Mouse (Mus musculus) adrenal gland, adult 2 months (tissue): ENCODE measurements around the gene Psmg4. TPM values are rescaled to one million over a fixed set of nuclear protein-coding genes. Genes with fewer than 3 reads are reported as not detected.

Experiments used
- DNase-seq: peaks from one replicate; pipeline ENCODE4 v3.0.0; 2021
- polyA plus RNA-seq: library from polyadenylated mRNA; depleted of rRNA; stranded (reverse); fragments of >200 nt; gene quantifications from 2 replicates; pipeline ENCODE4 v1.2.3, GENCODE M21; 2012
- total RNA-seq, 2 experiments: library from RNA; stranded (reverse); gene quantifications; 2 replicates each; pipeline ENCODE4 v1.2.3; 2021

Psmg4 gene
- total and polyA plus RNA-seq, 3 experiments, result 30.4 to 110 (median 36.3) TPM

- DNase-seq, result no peak
Observed at GRCm38 (mm10) chr13:34148181-34148580, 14.6 kb upstream of the Psmg4 start.

- peak; percentile 53 for DNase-seq
Observed at GRCm38 (mm10) chr13:34148767-34149392, 13.9 kb upstream of the Psmg4 start.

- no peak for DNase-seq
Observed at GRCm38 (mm10) chr13:34149463-34150176, 13.1 kb upstream of the Psmg4 start.

- DNase-seq, result peak; percentile 22
Observed at GRCm38 (mm10) chr13:34150271-34151027, 12.3 kb upstream of the Psmg4 start.

- no peak for DNase-seq
Observed at GRCm38 (mm10) chr13:34151425-34151824, 11.3 kb upstream of the Psmg4 start.

GRCm38 (mm10) chr13:34152695-34153094, 10.1 kb upstream of the Psmg4 start:
- DNase-seq, result no peak

- DNase-seq, result no peak
Observed at GRCm38 (mm10) chr13:34153254-34154011, 9.3 kb upstream of the Psmg4 start.

GRCm38 (mm10) chr13:34154217-34154930, 8.4 kb upstream of the Psmg4 start:
- DNase-seq, result peak; percentile 80

- peak; percentile 47 for DNase-seq
Observed at GRCm38 (mm10) chr13:34154931-34155272, 7.9 kb upstream of the Psmg4 start.

GRCm38 (mm10) chr13:34156133-34156839, 6.5 kb upstream of the Psmg4 start:
- peak; percentile 14 for DNase-seq

- DNase-seq, result no peak
Observed at GRCm38 (mm10) chr13:34156840-34157185, 6.0 kb upstream of the Psmg4 start.

GRCm38 (mm10) chr13:34157596-34158157, 5.1 kb upstream of the Psmg4 start:
- DNase-seq, result no peak

GRCm38 (mm10) chr13:34159926-34160325, 2.8 kb upstream of the Psmg4 start:
- DNase-seq, result no peak

GRCm38 (mm10) chr13:34163304-34163975, 676 bp downstream of the Psmg4 start:
- DNase-seq, result no peak

GRCm38 (mm10) chr13:34174025-34174424, 11.3 kb downstream of the Psmg4 start:
- no peak for DNase-seq

- DNase-seq, result no peak
Observed at GRCm38 (mm10) chr13:34181624-34182023, 18.9 kb downstream of the Psmg4 start.

- no peak for DNase-seq
Observed at GRCm38 (mm10) chr13:34185371-34185770, 22.6 kb downstream of the Psmg4 start.

GRCm38 (mm10) chr13:34187571-34187970, 24.8 kb downstream of the Psmg4 start:
- peak; percentile 77 for DNase-seq

GRCm38 (mm10) chr13:34192414-34193191, 29.8 kb downstream of the Psmg4 start:
- DNase-seq, result peak; percentile 85
